Mouse (Mus musculus): ENCODE data around the gene Socs4. TPM values are rescaled to one million over a fixed set of nuclear protein-coding genes. Genes with fewer than 3 reads are reported as not detected.

Socs4 gene
- polyA plus RNA-seq, 1 experiment: 0.18 TPM

DNA sequence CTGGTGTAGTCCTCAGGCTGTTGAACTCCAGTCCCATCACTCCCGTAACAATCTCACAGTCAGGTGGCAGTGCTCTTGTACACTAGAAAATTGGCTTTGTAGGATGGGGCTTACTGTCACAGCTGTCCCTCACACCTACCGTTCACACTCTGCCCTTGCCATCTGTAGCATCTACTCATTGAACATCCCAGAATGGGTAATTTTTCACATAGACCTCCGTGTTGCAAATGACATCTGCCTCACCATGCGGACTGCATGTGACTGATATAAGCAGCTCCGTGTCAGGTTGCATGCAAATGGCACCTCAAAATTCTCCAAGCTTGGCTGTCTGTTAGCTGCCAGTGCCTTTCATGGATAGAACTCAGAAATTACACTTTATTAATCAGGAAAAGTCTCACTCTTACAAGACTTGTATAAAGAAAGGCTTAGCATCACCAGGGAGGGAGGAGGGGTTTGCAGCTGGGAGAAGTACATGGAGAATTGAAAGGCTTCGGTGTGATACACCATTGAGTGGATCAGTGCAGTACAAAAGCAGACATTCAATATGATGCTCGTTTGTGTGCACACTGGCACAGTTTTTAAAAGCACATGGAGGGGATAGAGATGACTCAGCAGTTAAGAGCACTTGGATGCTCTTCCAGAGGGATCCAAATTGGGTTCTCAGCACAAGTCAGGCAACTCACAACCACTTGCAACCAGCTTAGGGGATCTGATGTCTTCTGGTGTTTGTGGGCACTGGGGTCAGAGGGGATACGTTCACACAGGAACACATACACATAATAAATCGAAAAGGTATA, 49.4 kb downstream of the Socs4 start:
- no peak overlapping the region for H3K4me3 ChIP-seq (replicated peaks)
- peaks cover 8% of the 10 kb centered on the region; the same call in 1 of the 2 replicates for H3K9me3 ChIP-seq
- peaks cover 16% of the 10 kb centered on the region for H3K4me1 ChIP-seq
- H3K27me3 ChIP-seq (replicated peaks): no peaks in the 10 kb centered on the region
- TF ChIP-seq FLI1 (IDR thresholded peaks at IDR 0.05; ENCODE audit: low read length) (no peak), GATA1 (IDR thresholded peaks at IDR 0.05; ENCODE audit: borderline replicate concordance, low read length) (no peak)
- H3K36me3 ChIP-seq (replicated peaks; ENCODE audit: low read length): peaks cover 17% of the 10 kb centered on the region

DNA sequence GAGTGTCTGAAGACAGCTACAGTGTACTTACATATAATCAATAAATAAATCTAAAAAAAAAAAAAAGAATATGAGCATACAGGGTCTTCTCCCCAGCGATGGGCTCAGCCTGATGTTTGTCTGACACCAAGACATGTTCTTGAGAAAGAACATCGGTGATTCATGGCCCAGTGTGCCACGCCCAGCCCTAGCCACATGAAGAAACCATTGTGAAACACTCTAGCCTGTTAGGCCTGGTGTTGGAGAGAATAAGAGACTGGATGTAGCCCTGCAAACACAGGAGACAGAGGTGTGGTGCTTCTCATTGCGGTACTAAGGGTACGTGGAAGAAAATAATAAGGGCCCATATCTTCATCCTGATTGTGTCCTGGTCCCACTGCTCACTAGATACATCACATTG, 50.6 kb downstream of the Socs4 start:
- Histone ChIP-seq H3K9me3 (peaks cover 8% of the 10 kb centered on the region; the same call in 1 of the 2 replicates), H3K4me3 (replicated peaks) (no peak overlapping the region), H3K4me1 (peaks cover 23% of the 10 kb centered on the region), H3K36me3 (replicated peaks; ENCODE audit: low read length) (peaks cover 17% of the 10 kb centered on the region), H3K27me3 (replicated peaks) (no peaks in the 10 kb centered on the region)
- TF ChIP-seq GATA1 (IDR thresholded peaks at IDR 0.05; ENCODE audit: borderline replicate concordance, low read length): no peak
- no peak for TF ChIP-seq FLI1 (IDR thresholded peaks at IDR 0.05; ENCODE audit: low read length)

DNA sequence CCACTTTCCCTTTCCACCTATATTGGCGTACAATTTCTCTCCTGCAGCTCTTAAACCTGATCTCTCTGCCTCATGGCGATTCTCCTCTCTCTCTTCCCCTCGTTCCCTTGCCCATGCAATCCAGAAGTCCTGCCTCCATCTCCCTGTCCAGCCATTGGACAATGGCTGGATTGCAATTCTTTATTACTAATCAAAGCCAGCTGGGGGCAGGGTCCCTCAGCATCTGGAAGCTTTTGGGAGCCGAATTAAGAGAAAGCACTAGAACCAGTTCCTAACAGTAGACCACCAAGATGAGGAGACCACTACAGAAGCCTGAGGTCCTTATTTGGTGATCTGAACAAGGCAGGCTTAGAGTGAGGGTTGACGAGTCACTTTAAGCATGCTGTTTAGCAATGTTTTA, 55.2 kb downstream of the Socs4 start:
- H3K4me1 ChIP-seq: peaks cover 29% of the 10 kb centered on the region
- peaks cover 8% of the 10 kb centered on the region; the same call in 1 of the 2 replicates for H3K9me3 ChIP-seq
- H3K4me3 ChIP-seq (replicated peaks): no peak overlapping the region
- no peak for TF ChIP-seq FLI1 (IDR thresholded peaks at IDR 0.05; ENCODE audit: low read length)
- no peak for TF ChIP-seq GATA1 (IDR thresholded peaks at IDR 0.05; ENCODE audit: borderline replicate concordance, low read length)
- H3K36me3 ChIP-seq (replicated peaks; ENCODE audit: low read length): no peaks in the 10 kb centered on the region
- H3K27me3 ChIP-seq (replicated peaks): no peaks in the 10 kb centered on the region

DNA sequence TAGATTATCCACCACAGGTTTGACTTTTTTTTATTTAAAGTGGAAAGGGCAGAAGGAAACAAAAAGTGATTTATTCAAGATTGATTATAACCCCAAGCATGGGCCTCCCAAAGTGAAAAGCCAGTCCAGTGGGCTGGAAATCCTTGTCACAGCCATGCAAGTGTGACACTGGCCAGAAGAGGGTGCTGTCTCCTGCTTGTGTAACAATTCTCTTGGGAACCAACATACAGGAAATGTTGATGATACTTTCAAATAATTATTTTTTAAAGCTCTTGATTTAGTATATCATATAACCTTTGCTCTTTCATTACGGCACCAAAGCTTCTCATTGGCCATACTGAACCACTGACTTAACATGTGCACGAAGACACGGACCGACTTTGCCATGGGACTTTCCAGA, 58.1 kb downstream of the Socs4 start:
- no peak for TF ChIP-seq GATA1 (IDR thresholded peaks at IDR 0.05; ENCODE audit: borderline replicate concordance, low read length)
- no peak for TF ChIP-seq FLI1 (IDR thresholded peaks at IDR 0.05; ENCODE audit: low read length)
- H3K36me3 ChIP-seq (replicated peaks; ENCODE audit: low read length): no peaks in the 10 kb centered on the region
- H3K27me3 ChIP-seq (replicated peaks): no peaks in the 10 kb centered on the region
- peaks cover 8% of the 10 kb centered on the region; the same call in 1 of the 2 replicates for H3K9me3 ChIP-seq
- no peak overlapping the region for H3K4me3 ChIP-seq (replicated peaks)
- peaks cover 22% of the 10 kb centered on the region for H3K4me1 ChIP-seq

DNA sequence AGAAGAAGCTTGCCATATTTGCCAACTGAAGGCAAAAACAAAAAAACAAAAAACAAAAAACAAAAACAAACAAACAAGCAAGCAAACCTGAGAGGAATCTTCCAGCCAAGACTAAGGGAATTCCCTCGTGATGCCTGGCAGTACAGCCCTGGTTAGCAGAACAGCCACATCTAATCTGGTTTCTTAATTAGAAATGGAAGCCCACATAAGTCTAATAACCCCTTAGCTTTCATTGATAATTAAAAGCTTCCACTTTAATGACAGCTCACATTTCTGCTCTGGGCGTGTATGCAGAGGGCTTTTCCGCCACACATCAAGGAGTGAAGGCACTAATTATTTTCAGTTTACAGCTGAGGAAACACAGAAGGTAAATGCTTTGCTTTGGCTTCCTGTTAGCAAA, 58.6 kb downstream of the Socs4 start:
- TF ChIP-seq GATA1 (IDR thresholded peaks at IDR 0.05; ENCODE audit: borderline replicate concordance, low read length): no peak
- TF ChIP-seq FLI1 (IDR thresholded peaks at IDR 0.05; ENCODE audit: low read length): no peak
- H3K9me3 ChIP-seq: peaks cover 8% of the 10 kb centered on the region; the same call in 1 of the 2 replicates
- peaks cover 22% of the 10 kb centered on the region for H3K4me1 ChIP-seq
- no peak overlapping the region for H3K4me3 ChIP-seq (replicated peaks)
- H3K27me3 ChIP-seq (replicated peaks): no peaks in the 10 kb centered on the region
- H3K36me3 ChIP-seq (replicated peaks; ENCODE audit: low read length): no peaks in the 10 kb centered on the region

DNA sequence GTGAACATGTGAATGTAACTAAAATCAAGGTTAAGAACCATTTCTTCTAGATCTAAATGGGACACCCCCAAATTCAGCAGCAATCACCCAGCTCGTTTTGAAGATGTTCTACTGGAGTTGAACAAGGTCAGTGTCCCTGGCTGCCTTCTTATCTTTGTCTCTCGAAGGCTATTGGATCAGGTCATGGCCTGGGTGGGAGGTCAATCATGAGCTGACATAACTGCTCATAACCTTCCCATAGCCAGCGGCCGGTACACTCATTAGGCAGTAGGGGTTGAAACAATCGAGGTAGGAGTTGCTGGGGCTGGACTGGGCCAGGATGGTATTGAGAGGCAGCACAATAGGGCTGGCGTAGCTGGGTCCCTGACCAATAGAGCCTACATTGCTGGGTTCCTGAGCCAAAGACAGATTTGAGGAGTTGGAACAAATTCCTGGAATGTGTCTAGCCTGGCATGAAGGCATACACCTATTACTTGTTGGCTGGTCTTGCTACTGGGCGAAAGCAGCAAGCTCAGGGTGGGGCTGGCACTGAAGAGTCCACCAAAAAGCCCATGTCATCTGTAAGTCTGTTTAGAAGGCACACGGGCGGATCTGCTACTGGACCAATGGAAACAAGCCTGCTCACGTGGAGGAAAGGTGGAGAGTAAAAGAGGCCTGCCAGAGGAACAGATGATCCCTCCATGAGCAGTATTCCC, 63.6 kb downstream of the Socs4 start:
- peaks cover 11% of the 10 kb centered on the region for H3K4me1 ChIP-seq
- peaks cover 2% of the 10 kb centered on the region for H3K27me3 ChIP-seq (replicated peaks)
- no peak overlapping the region for H3K4me3 ChIP-seq (replicated peaks)
- no peak for TF ChIP-seq GATA1 (IDR thresholded peaks at IDR 0.05; ENCODE audit: borderline replicate concordance, low read length)
- no peak for TF ChIP-seq FLI1 (IDR thresholded peaks at IDR 0.05; ENCODE audit: low read length)
- no peaks in the 10 kb centered on the region for H3K9me3 ChIP-seq
- H3K36me3 ChIP-seq (replicated peaks; ENCODE audit: low read length): no peaks in the 10 kb centered on the region

DNA sequence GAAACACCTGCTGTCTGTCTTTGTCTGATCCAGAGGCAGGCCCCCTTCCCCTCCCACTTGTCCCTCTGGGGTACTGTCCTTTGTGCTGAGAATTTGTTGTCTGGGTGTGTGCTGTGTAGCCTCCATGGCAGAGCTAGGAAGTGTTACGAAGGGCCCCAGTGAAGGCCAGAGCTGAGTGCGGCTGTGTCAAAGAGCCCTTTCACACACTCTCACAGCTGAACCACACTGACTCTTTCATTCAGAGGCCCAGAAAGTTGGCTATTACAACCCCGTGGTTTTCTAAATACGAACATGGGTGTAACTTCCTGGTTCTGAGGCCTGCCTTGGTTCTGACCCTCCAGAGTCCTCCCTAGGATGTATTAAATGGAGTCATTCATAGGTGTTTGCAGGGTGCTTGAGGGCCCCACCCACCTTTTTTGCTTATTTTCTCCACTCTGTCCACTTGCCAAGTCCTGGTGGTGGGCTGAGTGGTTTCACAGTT, 65.1 kb downstream of the Socs4 start:
- Histone ChIP-seq H3K36me3 (replicated peaks; ENCODE audit: low read length) (no peaks in the 10 kb centered on the region), H3K4me3 (replicated peaks) (no peak overlapping the region), H3K9me3 (no peaks in the 10 kb centered on the region), H3K27me3 (replicated peaks) (peaks cover 2% of the 10 kb centered on the region), H3K4me1 (peaks cover 15% of the 10 kb centered on the region)
- TF ChIP-seq GATA1 (IDR thresholded peaks at IDR 0.05; ENCODE audit: borderline replicate concordance, low read length): no peak

Other genes with a start within 250 kb of the Socs4 start
- gene Gch1, start 87.5 kb upstream of the Socs4 start, polyA plus RNA-seq (2012; ENCODE audit: insufficient read depth, low replicate concordance): 3.1 TPM in 1 of 2 replicates, not detected in the other
- gene Wdhd1, start 74 bp upstream of the Socs4 start, polyA plus RNA-seq (2012; ENCODE audit: insufficient read depth, low replicate concordance): 1.00 and 2.5 TPM in 2 replicates
- gene Mapk1ip1l, start 21.3 kb downstream of the Socs4 start, polyA plus RNA-seq (2012; ENCODE audit: insufficient read depth, low replicate concordance): 26.1 and 30.4 TPM in 2 replicates
- 566 and 781 TPM in 2 replicates for gene Lgals3, start 90.8 kb downstream of the Socs4 start, polyA plus RNA-seq (2012; ENCODE audit: insufficient read depth, low replicate concordance)
- gene Dlgap5, start 141.5 kb downstream of the Socs4 start, polyA plus RNA-seq (2012; ENCODE audit: insufficient read depth, low replicate concordance): 4.1 and 11.0 TPM in 2 replicates
- 4.2 and 4.8 TPM in 2 replicates for gene Fbxo34, start 173.5 kb downstream of the Socs4 start, polyA plus RNA-seq (2012; ENCODE audit: insufficient read depth, low replicate concordance)

All from megakaryocyte, embryonic 14.5 days (primary cell).